Mouse (Mus musculus) frontal cortex, postnatal 10 days (tissue): ENCODE data around the gene Micu1.

Experiments
- DNase-seq, 2 experiments: peaks; one replicate each; pipeline ENCODE4 v3.0.0; 2022; ENCODE audit warnings: low spot score in 2 of 2, mixed read lengths in 1 of 2

Micu1 gene

DNA sequence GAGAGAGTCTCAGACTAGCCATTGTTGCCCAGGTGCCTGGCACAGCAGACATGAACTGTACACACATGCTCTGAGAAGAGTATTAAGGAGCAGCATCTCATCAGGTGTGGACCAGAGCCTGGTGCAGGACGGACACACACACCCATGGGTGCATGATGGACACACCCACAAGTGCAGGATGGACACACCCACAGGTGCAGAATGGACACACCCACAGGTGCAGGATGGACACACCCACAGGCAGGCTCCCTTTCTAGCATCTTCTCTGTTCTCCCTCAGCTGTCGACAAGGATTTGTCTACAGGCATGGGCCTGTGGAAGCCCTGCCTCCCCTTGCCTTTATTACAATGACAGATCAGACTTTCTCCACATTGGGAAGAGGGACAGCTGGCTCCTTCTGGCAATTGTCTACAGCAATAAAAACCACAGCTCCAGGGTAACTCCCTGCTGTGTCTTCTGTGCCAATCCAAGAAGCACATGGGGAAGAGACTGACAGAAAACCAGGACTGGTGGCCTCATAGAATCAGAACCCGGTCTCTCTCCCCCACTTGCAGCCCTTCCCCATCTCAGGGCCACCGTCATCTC lies 107.8 kb downstream of the Micu1 start:
- no peak for DNase-seq

DNA sequence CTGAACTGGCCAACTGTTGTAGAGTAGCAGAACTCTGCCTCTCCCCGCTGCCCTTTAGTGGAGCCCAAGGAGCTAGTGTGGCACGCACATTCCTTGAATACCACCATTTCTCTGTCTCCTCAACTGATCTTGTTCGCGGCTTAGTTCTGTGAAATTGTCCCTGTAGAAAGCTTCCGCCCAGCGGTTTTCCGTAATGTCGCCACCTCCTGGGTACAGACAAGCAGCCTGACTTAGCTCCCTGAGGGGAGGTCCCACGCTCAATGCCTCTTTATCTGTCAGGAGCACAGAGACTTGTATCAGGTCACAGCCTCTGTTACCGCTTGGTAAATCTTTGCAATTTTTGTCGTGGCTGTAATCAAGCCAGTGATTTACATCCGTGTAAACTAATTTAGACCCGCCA lies 110.7 kb downstream of the Micu1 start:
- no peak for DNase-seq

DNA sequence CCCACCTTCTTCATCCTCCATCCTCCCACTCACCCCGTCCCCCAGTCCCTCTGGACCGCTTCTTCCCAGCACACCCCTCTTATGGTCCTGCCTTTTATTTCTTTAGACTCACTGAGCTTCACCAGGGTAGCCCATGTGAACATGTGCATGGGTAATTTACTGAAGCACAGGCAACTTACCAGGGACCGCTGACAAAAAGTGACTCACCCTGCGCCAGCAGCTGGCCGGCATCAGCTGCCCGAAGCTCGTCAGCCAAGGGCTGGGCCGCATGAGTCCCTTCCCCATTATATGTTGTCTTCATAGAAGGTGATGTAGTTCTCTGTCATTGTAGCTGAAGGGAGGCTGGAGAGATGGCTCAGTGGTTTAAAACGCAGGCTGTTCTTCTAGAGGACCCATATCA lies 111.5 kb downstream of the Micu1 start:
- no peak for DNase-seq

DNA sequence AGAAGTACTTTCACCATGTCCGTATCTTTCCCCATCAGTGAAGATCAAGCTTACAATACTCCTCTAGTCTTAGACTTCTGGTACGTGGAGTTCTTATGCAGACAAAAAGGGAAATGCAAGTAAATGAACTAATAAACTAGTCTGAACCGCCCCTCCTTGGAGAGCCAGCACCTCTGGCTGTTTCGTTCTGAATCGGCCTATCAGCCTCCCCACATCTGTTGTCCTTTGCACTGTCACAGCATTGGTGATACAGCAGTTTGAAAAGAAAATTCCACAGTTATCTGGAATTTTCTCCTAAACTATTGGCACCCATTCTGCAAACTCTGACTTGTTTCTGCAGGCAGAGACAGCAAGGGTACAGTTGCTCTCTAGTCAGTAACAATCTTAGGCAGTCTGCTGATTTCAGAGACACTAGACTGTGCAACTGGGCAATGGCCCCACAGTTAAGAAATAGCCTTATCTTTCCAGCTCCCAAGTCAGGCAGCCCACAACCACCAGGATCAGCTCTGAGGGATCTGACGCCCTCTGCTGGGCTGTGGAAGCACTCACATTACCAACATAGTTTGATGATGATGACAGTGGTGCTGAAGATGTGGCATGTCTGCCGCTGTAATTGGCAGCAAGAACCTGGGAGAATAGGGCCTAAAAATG lies 112.4 kb downstream of the Micu1 start:
- DNase-seq, result no peak

DNA sequence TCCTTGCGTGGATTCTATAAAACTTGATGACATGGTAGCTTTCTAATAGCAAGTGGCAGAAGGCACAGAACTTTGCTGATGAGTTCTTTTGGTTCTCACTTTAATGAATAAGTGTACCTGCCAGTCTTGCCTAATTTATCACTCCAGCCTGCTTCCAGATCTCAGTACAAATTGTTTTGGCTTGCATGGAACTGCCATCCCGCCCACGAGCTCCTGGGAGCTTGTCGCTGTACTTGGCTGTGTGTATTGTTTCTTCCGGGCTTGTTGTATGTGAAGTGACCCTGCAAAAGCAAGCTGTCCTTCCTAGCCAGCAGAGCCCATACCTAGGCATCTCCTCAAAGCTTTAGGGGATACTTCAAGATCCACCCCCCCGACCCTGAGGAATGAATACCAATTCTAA lies 114.3 kb downstream of the Micu1 start:
- DNase-seq, result no peak

DNA sequence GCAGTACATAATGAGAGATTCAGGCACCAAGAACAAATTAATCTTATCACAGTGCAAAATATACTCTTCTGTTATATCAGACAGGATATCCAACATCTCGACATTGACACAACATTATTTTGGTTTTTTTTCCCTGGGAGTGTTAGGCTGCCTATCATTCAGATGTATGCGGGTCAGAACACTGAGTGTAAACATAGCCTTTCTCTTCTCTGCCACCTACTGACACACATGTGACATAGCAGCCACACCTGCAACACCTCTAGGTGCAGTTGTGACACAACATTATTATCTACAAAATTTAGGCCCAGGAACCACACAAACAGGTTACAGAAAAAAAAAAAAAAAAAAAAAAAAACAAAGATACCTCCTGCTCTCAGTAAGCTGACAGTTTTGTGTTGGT lies 115.3 kb downstream of the Micu1 start:
- no peak for DNase-seq

DNA sequence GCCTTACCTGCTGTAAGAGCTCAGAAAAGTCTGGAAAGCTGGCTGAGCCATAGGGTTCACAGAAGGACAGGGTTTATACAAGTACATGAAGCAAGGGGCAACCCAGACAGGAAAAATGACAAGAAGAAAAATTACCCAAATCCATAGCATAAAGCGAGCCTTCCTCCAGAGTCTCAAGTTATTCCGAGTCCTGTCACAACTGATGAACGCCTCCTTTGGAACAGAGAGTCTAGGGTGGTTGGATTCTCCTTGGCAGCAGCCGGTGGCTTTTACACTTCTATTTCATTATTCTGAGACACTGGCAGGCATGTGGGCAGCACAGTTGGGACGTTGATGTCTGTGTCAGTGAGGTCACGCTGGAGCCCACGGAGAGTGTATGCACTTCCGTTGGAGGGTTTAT lies 115.7 kb downstream of the Micu1 start:
- no peak for DNase-seq

DNA sequence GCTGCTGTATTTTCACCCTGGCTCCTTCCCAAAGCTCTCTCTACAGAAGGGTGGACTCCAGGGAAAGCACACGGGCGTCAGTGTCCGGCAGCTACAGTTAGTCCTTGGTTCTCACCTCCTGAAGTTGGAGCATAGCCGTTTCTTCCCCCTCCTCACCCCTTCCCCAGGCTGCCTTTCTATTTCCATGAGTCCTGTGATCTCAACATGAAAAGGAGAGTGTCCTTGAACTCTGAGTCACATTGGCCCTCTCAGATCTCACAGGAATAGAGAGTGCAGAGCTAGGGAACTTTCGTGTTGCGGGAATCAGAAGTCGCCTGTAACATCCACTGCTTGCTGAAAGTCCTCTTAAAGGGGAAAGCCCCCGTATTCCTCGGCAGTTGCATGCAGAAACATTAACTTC lies 116.9 kb downstream of the Micu1 start:
- no peak for DNase-seq

DNA sequence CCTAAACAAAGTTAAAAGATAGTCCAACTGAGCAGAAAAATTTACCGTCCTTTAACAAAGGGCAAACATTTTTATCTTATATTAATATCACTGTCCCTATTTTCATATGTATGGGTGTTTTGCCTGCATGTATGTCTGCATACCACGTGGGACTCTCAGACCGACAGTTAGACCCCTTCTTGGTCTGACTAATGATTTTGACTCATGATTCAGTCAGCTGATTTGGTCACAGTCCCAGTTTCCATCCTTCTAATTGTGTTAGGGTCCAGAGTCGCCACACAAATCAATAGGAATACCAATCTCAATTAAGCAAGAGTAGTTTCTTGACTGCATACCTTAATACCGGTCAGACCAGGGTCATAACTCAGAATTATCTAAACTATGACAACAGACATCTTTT lies 118.6 kb downstream of the Micu1 start:
- no peak for DNase-seq

DNA sequence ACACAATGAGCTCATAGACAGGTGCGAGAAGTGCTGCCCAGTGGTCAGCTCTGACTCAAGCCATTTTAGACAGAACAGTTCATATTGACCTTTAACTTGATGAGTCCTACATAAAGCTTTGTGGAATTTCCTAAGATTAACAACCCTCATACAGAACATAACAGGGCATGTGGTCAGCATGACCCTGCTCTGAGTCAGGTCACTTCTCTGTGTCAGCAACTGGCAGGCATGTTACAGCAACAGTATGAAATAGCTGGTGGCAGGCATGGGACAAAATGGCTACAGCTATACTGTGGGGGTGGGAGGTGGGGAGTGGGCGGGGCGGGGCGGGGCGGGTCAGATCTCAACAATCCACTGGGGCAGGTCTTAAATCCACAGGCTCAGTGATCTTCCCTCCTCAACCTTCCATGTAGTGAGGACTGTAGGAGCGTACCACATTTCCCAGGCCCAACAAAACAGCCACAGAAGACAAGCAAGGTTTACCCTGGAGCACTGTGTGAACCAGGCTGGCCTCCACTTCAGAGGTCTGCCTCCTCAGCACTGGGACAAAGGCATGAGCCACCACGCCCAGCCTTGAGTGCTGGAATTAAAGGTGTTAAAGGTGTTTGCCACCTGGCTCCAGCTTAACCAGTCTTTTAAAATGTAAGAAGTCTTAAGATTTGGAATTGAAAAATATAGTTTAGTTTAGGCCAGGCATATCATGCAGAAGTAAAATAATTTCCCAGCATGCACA lies 119.2 kb downstream of the Micu1 start:
- no peak for DNase-seq

DNA sequence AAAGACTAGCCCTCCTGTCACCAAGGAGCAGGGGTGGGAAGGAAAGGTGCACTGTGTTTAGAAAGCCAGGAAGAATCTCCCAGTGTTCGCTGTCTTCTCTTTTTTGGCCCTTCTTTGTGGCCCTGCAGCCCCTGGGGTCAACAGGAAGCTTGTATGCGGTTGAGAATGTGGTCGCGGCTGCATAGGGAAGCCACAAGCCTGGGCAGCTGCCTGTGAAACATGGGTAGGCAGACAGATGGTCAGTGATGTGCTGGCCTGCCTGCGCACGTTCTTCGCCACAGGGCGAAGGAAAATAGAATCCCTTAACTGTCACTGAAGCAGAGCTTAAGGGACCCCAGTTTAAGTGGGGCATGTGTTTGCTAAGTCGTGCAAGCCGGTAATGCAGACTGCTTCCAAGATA lies 120.6 kb downstream of the Micu1 start:
- no peak for DNase-seq

DNA sequence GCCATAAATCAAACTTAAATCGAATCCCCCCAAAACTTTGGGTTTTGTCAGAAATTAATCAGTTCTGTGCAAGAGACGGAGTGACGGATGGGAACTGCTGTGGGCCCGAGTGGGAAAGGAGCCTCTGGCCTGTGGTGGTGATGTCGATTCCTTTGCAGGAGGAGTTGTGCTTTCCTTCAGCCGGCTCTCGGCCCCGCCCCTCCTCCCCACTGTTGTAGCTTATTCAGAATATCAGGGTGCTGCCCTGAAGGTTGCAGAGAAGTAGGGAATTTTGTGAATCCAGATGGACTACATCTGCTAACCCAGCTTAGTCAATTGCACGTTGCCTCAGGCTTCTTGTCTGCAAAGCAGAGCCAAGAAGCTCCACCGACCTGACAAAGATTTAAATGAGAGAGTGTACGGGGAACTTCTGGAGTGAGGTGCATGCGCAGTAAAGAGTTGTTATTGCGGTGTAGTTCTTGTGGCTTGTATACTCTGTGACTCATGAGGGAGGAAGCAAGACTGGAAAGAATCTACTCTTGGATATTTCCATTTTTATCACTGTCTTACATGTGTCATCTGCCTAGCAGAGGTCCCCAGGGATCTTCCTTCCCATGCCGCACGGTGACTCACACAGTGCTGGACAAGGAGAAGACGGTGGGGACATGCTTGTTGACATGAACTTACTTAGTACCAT lies 123.0 kb downstream of the Micu1 start:
- DNase-seq, result no peak

DNA sequence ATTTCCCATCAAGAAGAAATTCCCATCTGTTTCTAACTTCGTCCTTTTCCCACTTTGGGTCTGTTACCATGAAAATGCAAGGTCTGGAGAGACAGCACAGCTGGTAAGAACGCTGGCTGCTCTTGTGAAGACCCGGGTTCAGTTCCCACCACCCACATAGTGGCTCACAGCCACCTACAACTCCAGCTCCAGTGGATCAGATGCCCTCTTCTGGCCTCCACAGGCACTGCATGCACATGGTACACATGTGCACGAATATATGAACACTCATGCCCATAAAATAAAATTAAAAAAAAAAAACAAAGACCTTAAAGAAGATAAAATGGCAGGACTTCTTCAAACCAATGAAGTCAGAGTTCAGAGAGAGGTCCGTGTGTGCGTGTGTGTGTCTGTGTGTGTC lies 127.6 kb downstream of the Micu1 start:
- DNase-seq, result no peak

DNA sequence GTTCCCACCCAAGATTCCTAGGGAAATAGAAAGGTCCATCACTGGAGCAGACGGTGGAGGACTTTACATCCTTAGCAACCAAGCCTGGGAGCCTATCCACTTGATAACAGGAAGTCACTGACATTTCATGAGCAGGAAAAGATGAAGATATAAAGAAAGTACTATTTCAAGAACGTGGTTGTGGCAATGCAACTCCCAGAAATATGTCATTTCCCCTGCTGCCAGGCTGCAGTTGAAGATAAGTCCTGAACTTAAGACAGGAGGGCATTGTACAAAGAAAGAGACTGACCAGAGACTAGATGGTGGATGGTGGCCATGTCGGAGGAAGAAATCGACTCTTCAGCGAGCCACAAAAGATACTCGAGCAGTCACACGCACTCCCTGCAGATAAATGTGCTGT lies 129.7 kb downstream of the Micu1 start:
- DNase-seq, result no peak

DNA sequence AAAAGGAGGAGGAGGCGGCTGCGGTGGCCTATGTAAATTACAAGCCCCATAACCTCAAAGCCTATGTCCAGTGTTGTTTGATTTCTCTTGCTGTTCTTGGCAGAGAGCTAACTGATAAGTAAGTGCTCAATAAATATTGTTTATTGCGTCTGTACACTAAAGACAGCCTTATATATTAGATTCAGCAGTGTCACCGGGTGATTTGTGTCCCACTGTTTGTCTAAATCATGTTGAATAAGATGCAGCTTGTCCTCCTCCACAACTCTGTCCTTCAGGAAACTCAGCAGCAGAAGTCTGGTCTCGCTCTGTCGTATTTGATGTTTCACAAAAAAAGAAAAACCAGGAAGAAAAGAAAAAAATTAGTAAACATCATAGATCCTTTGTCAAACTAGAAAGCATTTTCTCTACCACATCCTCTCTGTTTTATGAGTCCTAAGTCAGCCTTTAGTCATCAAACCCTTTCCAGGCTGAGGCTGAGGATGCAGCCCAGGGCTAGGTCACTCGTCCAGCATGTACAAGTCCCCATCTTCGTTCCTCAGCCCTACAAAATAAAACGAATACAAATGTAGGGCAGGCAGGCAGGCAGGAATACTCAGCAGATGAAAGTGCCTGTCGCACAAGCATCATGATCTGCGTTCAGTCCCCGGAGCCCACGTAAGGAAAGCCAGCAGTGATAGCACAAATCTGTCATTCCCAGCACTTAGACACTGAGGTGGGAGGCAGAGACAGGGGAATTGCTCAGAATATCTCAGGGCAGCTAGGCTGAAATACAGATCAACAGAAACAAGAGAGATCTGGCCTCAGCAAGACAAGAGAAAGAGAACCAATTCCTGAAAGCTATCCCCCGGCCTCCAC lies 133.3 kb downstream of the Micu1 start:
- no peak for DNase-seq

DNA sequence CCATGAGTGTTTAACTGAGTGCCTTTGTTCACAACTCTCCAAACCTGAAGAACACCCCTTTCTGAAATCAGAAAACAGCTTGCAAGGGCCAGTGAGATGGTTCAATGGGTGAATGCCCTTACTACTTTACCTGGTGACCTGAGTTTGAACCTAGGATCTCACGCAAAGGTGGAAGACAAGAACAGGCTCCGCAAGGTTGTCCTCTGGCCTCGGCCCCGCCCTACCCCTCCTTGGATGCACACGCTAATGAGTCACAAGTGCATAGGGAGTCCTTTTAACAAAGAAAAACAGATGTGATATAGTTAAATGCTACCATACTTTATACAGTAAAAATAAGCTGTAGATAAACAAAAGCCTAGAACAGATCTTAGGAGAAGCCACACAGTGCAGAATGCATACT lies 135.2 kb downstream of the Micu1 start:
- DNase-seq, result no peak

DNA sequence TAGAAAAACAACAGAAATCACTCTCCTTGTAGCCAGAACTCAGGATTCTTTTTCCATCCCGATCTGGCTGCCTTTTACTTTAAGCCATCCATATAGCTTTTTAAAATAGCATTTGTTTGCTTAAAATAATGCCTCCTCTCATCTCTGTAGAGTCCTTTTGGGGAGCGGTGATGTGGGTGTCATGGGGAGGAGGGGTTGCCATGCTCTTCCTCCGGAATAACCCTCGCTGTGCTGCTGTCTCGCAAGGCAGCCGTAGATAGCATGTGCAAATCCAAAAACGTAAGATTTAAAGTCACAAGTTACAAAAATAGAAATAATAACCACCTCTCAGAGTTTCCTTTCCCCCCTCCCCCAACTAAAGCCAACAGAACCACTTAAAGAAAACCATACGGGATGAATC lies 139.2 kb downstream of the Micu1 start:
- DNase-seq, result no peak

DNA sequence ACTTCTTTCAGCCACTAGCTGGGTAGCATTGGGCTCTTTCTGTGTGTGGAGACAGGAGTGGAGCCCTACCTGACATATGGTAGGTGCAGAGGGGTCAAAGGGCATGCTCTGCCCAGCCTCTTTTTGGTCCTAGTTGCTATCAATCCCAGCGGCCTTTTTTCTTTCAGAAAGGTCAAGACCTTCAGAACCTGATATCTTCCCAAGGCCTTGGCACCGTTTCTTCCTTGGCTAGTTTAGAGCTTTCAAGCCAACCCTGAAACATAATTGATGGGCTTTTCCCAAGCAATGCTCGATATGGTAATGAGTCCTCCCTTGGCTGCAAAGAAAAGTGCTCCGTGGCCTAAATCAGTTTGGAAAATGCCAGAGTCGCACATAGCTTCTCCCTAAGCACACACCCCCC lies 140.8 kb downstream of the Micu1 start:
- no peak for DNase-seq

DNA sequence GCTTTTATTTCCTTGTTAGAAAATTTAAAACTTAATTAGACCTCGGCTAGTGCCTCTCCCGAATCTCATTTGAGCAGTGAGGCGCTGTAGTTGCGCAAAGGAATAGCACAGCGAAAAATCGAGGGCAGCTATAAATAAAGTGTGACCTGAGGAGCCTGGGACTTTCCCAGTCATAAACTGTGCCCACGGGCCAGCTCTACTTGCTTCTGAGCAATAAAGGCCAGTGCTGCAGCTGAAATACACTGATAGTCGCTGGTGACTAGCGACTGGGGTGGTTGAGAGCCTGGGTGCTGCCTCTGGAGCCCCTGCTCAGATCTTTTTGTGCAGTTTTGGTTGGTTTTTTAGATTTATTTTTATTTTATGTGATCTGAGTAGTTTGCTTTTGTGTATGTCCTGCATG lies 142.4 kb downstream of the Micu1 start:
- DNase-seq, result no peak

DNA sequence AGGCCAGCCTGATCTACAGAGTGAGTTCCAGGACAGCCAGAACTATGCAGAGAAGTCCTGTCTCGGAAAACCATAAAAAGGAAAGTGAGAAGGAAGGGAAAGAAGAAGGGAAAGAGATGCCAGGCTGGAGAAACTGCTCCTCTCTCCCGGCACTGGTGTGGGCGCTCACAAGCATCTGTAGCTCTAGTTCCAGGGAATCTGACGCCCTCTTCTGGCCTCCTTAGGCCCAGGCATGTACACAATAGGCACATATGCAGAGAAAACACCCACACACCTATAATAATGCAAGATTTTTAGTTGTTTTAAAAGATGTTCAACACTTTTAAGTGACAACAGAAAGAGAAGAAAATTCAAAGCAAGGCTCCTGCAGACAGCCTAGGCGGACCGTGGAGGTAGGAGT lies 144.1 kb downstream of the Micu1 start:
- DNase-seq, result no peak

DNA sequence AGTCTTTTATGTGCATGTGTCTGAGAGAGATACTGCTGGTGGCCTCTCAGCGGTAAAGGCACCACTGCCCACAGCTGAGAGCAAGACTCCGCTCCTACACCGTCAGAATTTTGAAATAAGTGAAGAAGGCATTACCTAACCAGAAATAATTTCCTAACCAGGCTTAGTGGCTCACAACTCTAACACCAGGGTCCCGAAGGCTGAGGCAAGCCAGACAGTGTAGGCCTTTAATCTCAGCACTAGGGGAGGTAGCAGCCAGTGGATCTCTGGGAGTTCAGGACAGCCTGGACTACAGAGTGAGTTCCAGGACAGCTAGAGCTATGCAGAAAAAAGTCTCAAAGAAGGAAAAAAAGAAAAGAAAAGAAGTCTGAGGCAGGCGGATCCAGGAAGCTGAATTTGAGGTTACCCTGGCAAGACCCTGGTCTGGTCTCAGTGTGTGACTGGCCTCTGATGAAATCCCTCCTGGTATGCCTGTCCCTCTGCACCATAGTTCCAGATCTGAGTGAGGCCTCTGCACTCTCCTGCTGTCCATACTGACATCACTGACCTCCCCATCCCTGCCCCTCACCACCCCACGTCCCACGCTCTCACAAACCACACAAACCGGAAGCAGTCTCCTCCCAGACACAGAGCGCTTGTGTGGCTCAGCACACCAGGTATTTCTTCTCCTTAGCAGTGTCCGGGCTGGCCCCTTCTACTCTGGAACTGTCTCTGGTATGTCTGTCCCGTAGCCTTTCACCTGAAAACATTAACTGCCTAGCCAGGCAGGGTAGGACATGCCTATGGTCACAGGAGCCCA lies 146.0 kb downstream of the Micu1 start:
- DNase-seq, result no peak
